Mouse (Mus musculus) embryonic facial prominence, embryonic 11.5 days (tissue): ENCODE measurements around the gene N4bp3. TPM values are rescaled to one million over a fixed set of nuclear protein-coding genes. Genes with fewer than 3 reads are reported as not detected.
"Not testable (repeated sequence)": the region's sequence is repeated elsewhere in the genome, so short reads cannot be mapped to it uniquely, and the experiment has no call there.

Experiments
- ATAC-seq: fragments of 200-750 bp; cut with Nextera tagmentation; replicated peaks from 2 replicates; pipeline ENCODE4 v1.8.0; 2017; ENCODE audit warnings: low read depth; ENCODE audit not compliant: insufficient number of reproducible peaks, low FRiP score, low TSS enrichment
- DNase-seq: peaks from one replicate; pipeline ENCODE4 v3.0.0-alpha.2; 2015; ENCODE audit warnings: low spot score
- H3K27ac ChIP-seq: fragments of 300-500 bp; sonication (generic); replicated peaks from 2 replicates; pipeline ENCODE4 v1.5.1; 2014; ENCODE audit warnings: mild to moderate bottlenecking, low read depth, low read length, control low read depth
- H3K27me3 ChIP-seq: fragments of 300-500 bp; sonication (generic); 2 replicates; pipeline ENCODE4 v1.6.1; 2014; ENCODE audit warnings: mild to moderate bottlenecking, low read length, moderate library complexity, mixed read lengths; ENCODE audit not compliant: control insufficient read depth, insufficient read depth
- H3K36me3 ChIP-seq: fragments of 300-500 bp; sonication (generic); replicated peaks from 2 replicates; pipeline ENCODE4 v1.6.1; 2014; ENCODE audit warnings: low read depth, mild to moderate bottlenecking, low read length, moderate library complexity, mixed read lengths; ENCODE audit not compliant: control insufficient read depth, insufficient read depth
- H3K4me1 ChIP-seq: fragments of 300-500 bp; sonication (generic); 2 replicates; pipeline ENCODE4 v1.6.1; 2014; ENCODE audit warnings: low read length, mixed read lengths; ENCODE audit not compliant: control insufficient read depth, insufficient read depth
- H3K4me2 ChIP-seq: fragments of 300-500 bp; sonication (generic); 2 replicates; pipeline ENCODE4 v1.6.1; 2014; ENCODE audit warnings: low read depth, mild to moderate bottlenecking, control low read depth, low read length, moderate library complexity
- H3K4me3 ChIP-seq: fragments of 300-500 bp; sonication (generic); 2 replicates; pipeline ENCODE4 v1.5.1; 2014; ENCODE audit warnings: low read depth, low read length, control low read depth
- H3K9ac ChIP-seq: fragments of 300-500 bp; sonication (generic); replicated peaks from 2 replicates; pipeline ENCODE4 v1.6.1; 2014; ENCODE audit warnings: mild to moderate bottlenecking, control low read depth, low read length
- H3K9me3 ChIP-seq: fragments of 300-500 bp; sonication (generic); replicated peaks from 2 replicates; pipeline ENCODE4 v1.6.1; 2016; ENCODE audit warnings: mild to moderate bottlenecking, low read length, inconsistent platforms, mixed read lengths; ENCODE audit not compliant: control insufficient read depth
- WGBS: fragments of 180-500 bp; shearing (Covaris S2); extraction: QIAGEN DNeasy Blood & Tissue Kit; methylation state at CpG from one replicate; pipeline ENCODE4 v1.1.7; 2014; 5-methylcytosine and 5-hydroxymethylcytosine counted together
- polyA plus RNA-seq: library from polyadenylated mRNA; unstranded; fragments of >200 nt; fragmentation: Nextera tagmentation; extraction: Ambion mirVana; gene quantifications from 2 replicates; pipeline ENCODE4 v1.2.1, GENCODE M21; 2014

N4bp3 gene
- polyA plus RNA-seq: 7.4 and 10.2 TPM in 2 replicates

DNA sequence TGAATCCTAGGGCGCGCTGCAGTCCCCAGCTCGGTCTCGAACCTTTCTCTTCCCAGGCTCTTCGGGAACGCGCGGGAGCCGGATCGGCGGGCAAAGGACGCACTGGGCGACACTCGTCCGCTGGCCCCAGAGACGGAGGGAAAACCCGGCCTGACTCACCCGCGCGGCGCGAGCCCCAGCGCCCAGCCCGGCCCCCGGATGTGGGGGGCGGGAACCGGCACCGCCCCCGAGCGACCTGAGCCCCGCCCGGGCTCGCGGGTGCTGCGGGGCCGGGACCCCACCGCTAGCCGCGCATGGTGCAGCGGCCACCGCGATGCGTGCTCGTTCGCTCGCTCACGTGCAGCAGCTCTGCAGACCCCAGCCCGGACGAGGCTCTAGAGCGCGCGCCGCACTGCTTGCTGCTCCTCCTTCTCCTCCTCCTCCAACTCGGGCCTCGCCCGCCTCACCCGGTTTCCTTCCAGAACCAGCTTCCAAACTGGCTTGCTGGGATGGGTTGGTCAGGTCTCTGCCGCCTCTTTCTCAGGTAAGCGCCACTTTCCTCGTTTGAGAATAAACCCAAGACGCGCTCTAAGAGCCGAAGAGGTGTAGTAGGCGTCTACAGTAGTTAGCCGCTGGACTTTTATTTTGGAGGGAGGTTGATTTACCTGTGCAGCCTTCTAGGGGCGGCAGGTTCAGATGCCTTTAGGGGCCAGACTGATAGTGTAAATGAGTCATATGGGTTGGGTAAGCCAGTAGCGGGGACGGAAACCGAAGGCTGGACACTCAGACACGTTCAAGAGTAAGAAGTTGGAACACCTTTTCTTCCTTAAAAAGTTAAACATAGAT is at the start of gene N4bp3, which contains the start of gene D930048N14Rik:
Gene N4bp3, minus strand, starts transcription at position 152 of the 825 bp plus-strand sequence.
Gene D930048N14Rik, plus strand, starts transcription at position 264 of the 825 bp plus-strand sequence.
- peaks cover 5% of the 10 kb centered on the region for H3K4me1 ChIP-seq
- peak within 1 kb of the TSS; percentile 89 for H3K4me2 ChIP-seq
- DNase-seq: peak; percentile 77
- H3K27ac ChIP-seq: peak within 1 kb of the TSS; percentile 28; the same call in 1 of the 2 replicates
- H3K27me3 ChIP-seq: peaks cover 4% of the 10 kb centered on the region
- 1% methylated on average over 68 of the region's 70 CpGs for WGBS
- ATAC-seq: peak; percentile 50; the same call in 1 of the 2 replicates
- peak within 1 kb of the TSS; percentile 72 for H3K9ac ChIP-seq
- no peaks in the 10 kb centered on the region for H3K9me3 ChIP-seq
- peak within 1 kb of the TSS; percentile 62 for H3K4me3 ChIP-seq
- H3K36me3 ChIP-seq: no peaks in the 10 kb centered on the region

DNA sequence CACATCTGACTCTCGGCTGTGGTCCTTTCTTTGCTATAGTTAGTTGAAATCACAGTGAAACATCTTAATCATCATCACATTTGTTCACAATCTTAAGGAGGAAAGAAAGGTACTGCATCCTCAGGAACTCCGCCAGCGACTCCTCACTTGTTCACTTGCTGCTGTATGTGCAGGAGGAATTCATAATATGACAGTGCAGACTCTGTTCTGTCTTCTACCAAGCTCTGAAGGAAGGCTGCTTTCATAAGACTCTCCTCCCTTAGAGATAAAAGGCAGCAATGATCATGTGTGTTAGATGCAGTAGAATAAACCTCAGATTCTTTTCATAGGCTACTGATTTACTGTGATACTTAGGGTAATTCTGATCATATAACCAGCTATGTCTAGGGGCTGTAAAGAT is 44.3 kb upstream of the N4bp3 start:
- Histone ChIP-seq H3K4me2 (no peak overlapping the region), H3K4me3 (no peak overlapping the region), H3K9me3 (no peaks in the 10 kb centered on the region), H3K27me3 (no peaks in the 10 kb centered on the region), H3K36me3 (peaks cover 9% of the 10 kb centered on the region), H3K4me1 (no peaks in the 10 kb centered on the region), H3K27ac (no peak overlapping the region), H3K9ac (no peak overlapping the region)
- DNase-seq (no peak), ATAC-seq (no peak)
- WGBS: 90% methylated on average over 3 of the region's 3 CpGs

DNA sequence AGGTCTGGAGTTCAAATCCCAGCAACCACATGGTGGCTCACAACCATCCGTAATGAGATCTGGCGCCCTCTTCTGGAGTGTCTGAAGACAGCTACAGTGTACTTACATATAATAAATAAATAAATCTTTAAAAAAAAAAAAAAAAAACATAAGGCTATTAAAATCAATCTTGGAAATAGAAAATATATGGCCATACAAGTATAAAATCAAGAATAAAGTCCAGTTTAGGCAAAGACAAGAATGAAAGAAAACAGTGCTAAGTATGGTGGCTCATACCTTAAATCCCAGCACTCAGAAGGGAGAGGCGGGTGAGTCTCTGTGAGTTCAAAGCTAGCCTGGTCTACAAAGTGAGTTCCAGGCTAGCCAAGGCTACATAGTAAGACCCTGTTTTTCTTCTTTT is 40.0 kb upstream of the N4bp3 start:
- not testable (repeated sequence) for DNase-seq, ATAC-seq, H3K9me3 ChIP-seq, H3K36me3 ChIP-seq, H3K4me1 ChIP-seq, H3K9ac ChIP-seq, H3K4me3 ChIP-seq, H3K27ac ChIP-seq, H3K4me2 ChIP-seq, H3K27me3 ChIP-seq
- 100% methylated on average over 1 of the region's 3 CpGs for WGBS

DNA sequence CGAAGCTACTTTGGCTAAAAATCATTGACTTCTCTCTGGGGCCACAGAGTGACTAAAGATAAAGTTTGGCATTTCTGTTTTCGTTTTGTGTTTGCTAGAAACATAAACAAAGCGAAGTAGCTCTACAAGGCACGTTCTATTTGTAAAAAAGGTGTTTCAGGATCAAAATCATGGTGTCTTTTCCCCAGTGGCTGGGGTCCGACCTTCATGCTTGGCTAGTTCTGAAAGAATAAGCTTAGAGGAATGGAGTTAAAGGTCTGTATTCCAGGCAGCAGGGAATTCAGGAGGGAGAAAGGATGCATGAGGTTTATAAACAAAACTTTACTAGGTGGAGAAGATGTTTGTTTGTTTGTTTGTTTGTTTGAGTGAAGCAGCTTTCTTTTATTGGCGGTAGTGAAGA is 38.7 kb upstream of the N4bp3 start:
- no peak for ATAC-seq
- WGBS: 28% methylated on average over 6 of the region's 6 CpGs
- DNase-seq: no peak

DNA sequence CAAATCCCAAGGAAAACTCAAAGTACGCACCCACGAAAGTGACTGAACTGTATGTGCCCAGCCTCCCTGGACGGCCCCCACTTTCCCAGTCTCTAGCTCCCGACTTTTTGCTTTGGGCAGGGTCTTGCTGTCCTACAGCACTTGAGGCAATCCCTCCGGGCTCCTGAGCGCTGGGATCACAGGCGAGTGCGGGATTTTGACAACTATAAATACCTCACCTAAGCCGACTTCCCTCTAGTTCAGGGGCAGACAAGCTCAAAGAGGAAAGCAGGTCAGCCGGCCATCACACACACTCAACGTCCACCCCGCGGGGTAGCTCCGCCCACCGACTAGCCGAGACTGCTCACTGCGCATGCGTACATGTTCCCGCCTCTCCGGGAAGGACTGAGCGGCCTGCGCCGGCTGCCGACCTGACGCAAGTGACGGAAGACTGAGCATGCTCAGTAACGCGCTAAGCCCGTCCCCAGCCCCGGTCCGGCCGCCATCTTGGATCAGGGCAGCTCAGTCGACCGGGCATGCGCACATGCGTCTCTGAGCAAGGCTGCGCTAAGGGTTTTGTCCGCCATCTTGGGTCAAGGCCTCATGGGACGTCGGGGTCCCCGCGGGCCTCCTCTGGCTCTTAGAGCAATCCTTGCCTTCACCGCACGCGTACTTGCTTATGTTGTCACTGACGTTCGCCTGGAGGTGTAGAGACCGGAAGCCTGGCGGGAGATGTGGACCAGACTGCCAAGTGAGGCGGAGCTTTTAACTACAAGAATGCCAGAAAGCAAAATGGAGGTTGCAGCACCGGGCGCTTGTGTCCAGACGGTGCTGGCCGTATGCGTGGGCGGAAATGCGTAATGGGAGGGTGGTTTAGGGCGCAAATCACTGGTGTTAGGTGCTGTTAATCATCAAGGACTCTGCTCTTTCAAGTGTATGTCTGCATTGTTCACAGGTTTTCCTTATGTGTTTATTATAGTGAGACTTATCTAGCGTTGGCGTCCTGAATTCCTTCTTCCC is 38.0 kb upstream of the N4bp3 start, which contains the start of gene 0610009B22Rik:
Gene 0610009B22Rik, minus strand, starts transcription at position 545 of the 999 bp plus-strand sequence.
- H3K36me3 ChIP-seq: peaks cover 2% of the 10 kb centered on the region; the same call in 1 of the 2 replicates
- peak within 1 kb of the TSS; percentile 46 for H3K4me3 ChIP-seq
- no peaks in the 10 kb centered on the region for H3K9me3 ChIP-seq
- H3K4me2 ChIP-seq: peak within 1 kb of the TSS; percentile 69
- no peaks in the 10 kb centered on the region for H3K4me1 ChIP-seq
- H3K9ac ChIP-seq: peak within 1 kb of the TSS; percentile 93
- DNase-seq (peak; percentile 100), ATAC-seq (peak; percentile 98)
- WGBS: under 1% methylated on average over 60 of the region's 60 CpGs
- H3K27me3 ChIP-seq: no peaks in the 10 kb centered on the region
- H3K27ac ChIP-seq: peak within 1 kb of the TSS; percentile 98

More for the DNA sequence above, 38.7 kb upstream of the N4bp3 start:
- H3K4me2 ChIP-seq: peak overlapping the region; percentile 32
- peaks cover 2% of the 10 kb centered on the region; the same call in 1 of the 2 replicates for H3K36me3 ChIP-seq
- peak overlapping the region; percentile 46 for H3K4me3 ChIP-seq
- H3K9ac ChIP-seq: peak overlapping the region; percentile 93
- H3K27me3 ChIP-seq: no peaks in the 10 kb centered on the region
- no peaks in the 10 kb centered on the region for H3K9me3 ChIP-seq
- H3K4me1 ChIP-seq: no peaks in the 10 kb centered on the region
- H3K27ac ChIP-seq: no peak overlapping the region

DNA sequence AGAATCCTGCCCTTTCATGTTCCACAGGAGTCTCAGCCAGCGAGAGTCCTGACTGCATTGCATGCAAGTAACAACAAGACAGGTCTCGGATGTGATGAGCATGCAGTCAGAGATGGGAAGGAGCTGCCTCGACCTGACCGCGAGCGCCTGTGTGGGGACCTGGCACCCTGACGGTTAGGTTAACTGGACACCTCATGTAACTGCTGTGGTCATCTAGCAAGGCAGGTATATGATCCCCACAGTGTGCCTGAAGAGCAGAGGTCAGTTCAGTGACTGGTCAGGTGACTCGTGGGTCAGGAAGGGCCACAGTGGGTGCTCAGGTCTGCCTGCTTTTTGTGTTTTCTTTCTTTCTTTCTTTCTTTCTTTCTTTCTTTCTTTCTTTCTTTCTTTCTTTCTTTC is 31.3 kb upstream of the N4bp3 start:
- Histone ChIP-seq H3K4me3 (no peak overlapping the region), H3K4me1 (no peaks in the 10 kb centered on the region), H3K27me3 (no peaks in the 10 kb centered on the region), H3K4me2 (no peak overlapping the region), H3K36me3 (0 out of 2 replicates have a peak, but pooled peaks cover 2% of the 10 kb centered on the region), H3K9ac (no peak overlapping the region), H3K9me3 (no peaks in the 10 kb centered on the region), H3K27ac (no peak overlapping the region)
- ATAC-seq (no peak), DNase-seq (no peak)
- WGBS: 47% methylated on average over 8 of the region's 8 CpGs

DNA sequence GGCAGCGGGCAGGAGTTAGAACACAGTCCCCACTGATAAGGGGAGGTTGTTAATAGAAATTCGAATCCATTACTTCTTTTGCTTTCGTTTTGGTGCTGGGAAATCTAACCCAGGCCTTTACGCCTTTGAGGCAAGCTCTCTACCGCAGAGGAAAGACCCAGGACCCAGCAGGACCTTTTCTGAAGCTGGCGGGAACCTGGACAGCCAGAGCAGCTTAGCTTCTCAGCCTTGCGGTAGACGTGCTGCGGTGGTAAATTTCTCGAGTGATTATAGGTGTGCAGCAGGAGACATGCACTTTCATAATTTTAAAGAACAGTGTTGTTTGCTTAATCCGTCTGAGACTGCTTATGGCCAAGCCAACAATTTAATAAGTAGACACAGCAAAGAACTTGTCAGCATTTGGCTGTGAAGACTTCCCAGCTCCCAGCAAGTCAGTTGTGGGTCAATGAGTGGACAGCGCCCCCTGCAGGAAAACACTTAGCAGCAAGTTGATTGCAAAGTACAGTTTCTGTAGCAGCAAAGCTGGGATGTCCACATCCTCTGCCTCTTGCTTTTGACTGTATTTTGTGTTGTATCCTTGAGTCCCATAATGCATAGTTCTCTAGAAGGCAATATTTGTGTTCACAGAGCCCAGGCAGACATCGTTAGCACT is 30.8 kb upstream of the N4bp3 start:
- no peaks in the 10 kb centered on the region for H3K4me1 ChIP-seq
- H3K4me2 ChIP-seq: no peak overlapping the region
- WGBS: 36% methylated on average over 13 of the region's 13 CpGs
- no peaks in the 10 kb centered on the region for H3K27me3 ChIP-seq
- DNase-seq: peak; percentile 90
- no peaks in the 10 kb centered on the region for H3K9me3 ChIP-seq
- no peak overlapping the region for H3K27ac ChIP-seq
- H3K4me3 ChIP-seq: no peak overlapping the region
- ATAC-seq: no peak
- 0 out of 2 replicates have a peak, but pooled peaks cover 2% of the 10 kb centered on the region for H3K36me3 ChIP-seq
- no peak overlapping the region for H3K9ac ChIP-seq
